ENCODE assay signal across 8 mouse cellular contexts in genomic region chr8:71679550-71680168, GRCm38 (mm10). TPM values are rescaled to one million over a fixed set of nuclear protein-coding genes. Genes with fewer than 3 reads are reported as not detected.
DNase-seq lines count a peak whose midpoint lies in the region; ATAC-seq and TF ChIP-seq lines count a peak whose summit lies in the region.

No protein-coding gene starts in this region.

- H3K27me3 ChIP-seq in lung, embryonic 16.5 days (ENCODE audit: control insufficient read depth, insufficient read depth, low read depth, low read length): peaks cover 66% of the 10 kb centered on the region
- H3K27me3 ChIP-seq in forebrain, postnatal 0 days (ENCODE audit: insufficient read depth, low read length): peaks cover 59% of the 10 kb centered on the region
- H3K27me3 ChIP-seq in limb, embryonic 11.5 days (ENCODE audit: control insufficient read depth, insufficient read depth, low read length): peaks cover 78% of the 10 kb centered on the region
- peaks cover 57% of the 10 kb centered on the region for H3K27me3 ChIP-seq in stomach, embryonic 16.5 days (ENCODE audit: control insufficient read depth, insufficient read depth, low read length)
- no peaks in the 10 kb centered on the region for H3K27me3 ChIP-seq in thymus, adult 2 months (ENCODE audit: control insufficient read depth, insufficient read depth, low read length)

- no peaks in the 10 kb centered on the region for H3K36me3 ChIP-seq in lung, embryonic 16.5 days (ENCODE audit: control insufficient read depth, insufficient read depth, low read length)
- H3K36me3 ChIP-seq in forebrain, postnatal 0 days (ENCODE audit: insufficient read depth): no peaks in the 10 kb centered on the region
- H3K36me3 ChIP-seq in limb, embryonic 11.5 days (ENCODE audit: control insufficient read depth, insufficient read depth, low read length): no peaks in the 10 kb centered on the region; the same call in 1 of the 2 replicates
- no peaks in the 10 kb centered on the region for H3K36me3 ChIP-seq in stomach, embryonic 16.5 days (ENCODE audit: control insufficient read depth, insufficient read depth, low read length)
- no peaks in the 10 kb centered on the region for H3K36me3 ChIP-seq in thymus, adult 2 months (ENCODE audit: control insufficient read depth, insufficient read depth, low read length)

- H3K9me3 ChIP-seq in lung, embryonic 16.5 days (ENCODE audit: control insufficient read depth, low read length): no peaks in the 10 kb centered on the region
- H3K9me3 ChIP-seq in forebrain, postnatal 0 days (ENCODE audit: low read length): no peaks in the 10 kb centered on the region
- no peaks in the 10 kb centered on the region for H3K9me3 ChIP-seq in limb, embryonic 11.5 days (ENCODE audit: control insufficient read depth, low read length)
- H3K9me3 ChIP-seq in stomach, embryonic 16.5 days (replicated peaks; ENCODE audit: control insufficient read depth, low read length): no peaks in the 10 kb centered on the region

- peak; percentile 21; the same call in 1 of the 2 replicates for ATAC-seq in lung, embryonic 16.5 days (ENCODE audit: low read depth)
- ATAC-seq in forebrain, postnatal 0 days: no peak
- peak; percentile 4; the same call in 1 of the 2 replicates for ATAC-seq in limb, embryonic 11.5 days (ENCODE audit: insufficient number of reproducible peaks, low FRiP score, low TSS enrichment, low read depth)
- ATAC-seq in stomach, embryonic 16.5 days (ENCODE audit: insufficient read depth, low FRiP score): no peak; the same call in 1 of the 2 replicates

- no peak for TF ChIP-seq CTCF in forebrain, postnatal 0 days (IDR thresholded peaks at IDR 0.05; ENCODE audit: low read depth)
- TF ChIP-seq CTCF in thymus, adult 2 months (IDR thresholded peaks at IDR 0.05; ENCODE audit: borderline replicate concordance, control insufficient read depth, extremely low read depth, insufficient read depth, low read length, poor library complexity): no peak

- TF ChIP-seq POLR2A in thymus, adult 2 months (IDR thresholded peaks at IDR 0.05; ENCODE audit: control insufficient read depth, extremely low read depth, insufficient read depth, low read length, poor library complexity): no peak

- H3K9ac ChIP-seq in lung, embryonic 16.5 days (ENCODE audit: low read length): peak overlapping the region; percentile 11; the same call in 1 of the 2 replicates
- 0 out of 2 replicates have a peak overlapping the region, but pooled peaks have one; percentile 10 for H3K9ac ChIP-seq in forebrain, postnatal 0 days
- H3K9ac ChIP-seq in limb, embryonic 11.5 days (ENCODE audit: low read length): no peak overlapping the region
- peak overlapping the region; percentile 60; the same call in 1 of the 2 replicates for H3K9ac ChIP-seq in stomach, embryonic 16.5 days (ENCODE audit: low read length)

- peak overlapping the region; percentile 26 for H3K4me3 ChIP-seq in lung, embryonic 16.5 days (ENCODE audit: low read length)
- H3K4me3 ChIP-seq in forebrain, postnatal 0 days (ENCODE audit: low read depth, low read length): peak overlapping the region; percentile 25
- H3K4me3 ChIP-seq in limb, embryonic 11.5 days (ENCODE audit: low read depth, low read length): peak overlapping the region; percentile 4
- peak overlapping the region; percentile 40 for H3K4me3 ChIP-seq in stomach, embryonic 16.5 days (replicated peaks; ENCODE audit: low read length)
- H3K4me3 ChIP-seq in thymus, adult 2 months (ENCODE audit: control insufficient read depth, insufficient read depth, low read length): no peak overlapping the region

- DNase-seq in lung, postnatal 36 days: no peak
- DNase-seq in forebrain, postnatal 0 days: no peak
- no peak for DNase-seq in limb, embryonic 11.5 days (ENCODE audit: low spot score)
- DNase-seq in spleen, postnatal 14 days (ENCODE audit: low spot score in 2 of 2): no peak
- no peak for DNase-seq in thymus, adult 2 months
- no peak for DNase-seq in frontal cortex, postnatal 36 days (ENCODE audit: low spot score in 2 of 2)

- peaks cover 7% of the 10 kb centered on the region for H3K4me1 ChIP-seq in lung, embryonic 16.5 days (replicated peaks; ENCODE audit: control insufficient read depth, insufficient read depth, low read length)
- H3K4me1 ChIP-seq in forebrain, postnatal 0 days (ENCODE audit: insufficient read depth): peaks cover 7% of the 10 kb centered on the region; the same call in 1 of the 2 replicates
- 0 out of 2 replicates have a peak, but pooled peaks cover 4% of the 10 kb centered on the region for H3K4me1 ChIP-seq in limb, embryonic 11.5 days (ENCODE audit: control insufficient read depth, insufficient read depth, low read length)
- peaks cover 14% of the 10 kb centered on the region for H3K4me1 ChIP-seq in stomach, embryonic 16.5 days (ENCODE audit: control insufficient read depth, insufficient read depth, low read length)
- peaks cover 23% of the 10 kb centered on the region for H3K4me1 ChIP-seq in thymus, adult 2 months (replicated peaks; ENCODE audit: control insufficient read depth, insufficient read depth, low read length)

- peak overlapping the region; percentile 52 for H3K4me2 ChIP-seq in lung, embryonic 16.5 days (ENCODE audit: low read depth, low read length)
- H3K4me2 ChIP-seq in forebrain, postnatal 0 days (ENCODE audit: low read depth): peak overlapping the region; percentile 49
- peak overlapping the region; percentile 33 for H3K4me2 ChIP-seq in limb, embryonic 11.5 days (ENCODE audit: low read depth, severe bottlenecking)
- H3K4me2 ChIP-seq in stomach, embryonic 16.5 days (ENCODE audit: low read depth, low read length): peak overlapping the region; percentile 58

- WGBS in lung, embryonic 16.5 days: 12% methylated on average over 46 of the region's 46 CpGs
- WGBS in forebrain, postnatal 0 days: 5% methylated on average over 45 of the region's 46 CpGs
- WGBS in limb, embryonic 11.5 days: 3% methylated on average over 45 of the region's 46 CpGs
- WGBS in stomach, embryonic 16.5 days: 6% methylated on average over 46 of the region's 46 CpGs
- WGBS in thymus, adult 2 months: 96% methylated on average over 46 of the region's 46 CpGs

- H3K27ac ChIP-seq in lung, embryonic 16.5 days (ENCODE audit: low read length): no peak overlapping the region
- H3K27ac ChIP-seq in forebrain, postnatal 0 days (ENCODE audit: low read depth, low read length): no peak overlapping the region
- no peak overlapping the region for H3K27ac ChIP-seq in limb, embryonic 11.5 days (replicated peaks; ENCODE audit: low read depth, low read length)
- no peak overlapping the region for H3K27ac ChIP-seq in stomach, embryonic 16.5 days (ENCODE audit: low read length)
- H3K27ac ChIP-seq in thymus, adult 2 months (ENCODE audit: control insufficient read depth, insufficient read depth, low read length): no peak overlapping the region

RNA-seq across cellular contexts. Expression of gene Jak3, which starts 3.6 kb away (rescaled TPM):
- 8.9 and 9.1 TPM in 2 replicates for polyA plus RNA-seq in lung, embryonic 16.5 days (2015; fragmentation: Nextera tagmentation; extraction: Ambion mirVana)
- total RNA-seq in forebrain, postnatal 0 days (2014; rRNA removed): 5.2 and 7.3 TPM in 2 replicates
- polyA plus RNA-seq in forebrain, postnatal 0 days (2015; fragmentation: Nextera tagmentation; extraction: Ambion mirVana): 2.8 and 4.4 TPM in 2 replicates
- polyA plus RNA-seq in limb, embryonic 11.5 days (2014; fragmentation: Nextera tagmentation; extraction: Ambion mirVana): 1.4 and 2.5 TPM in 2 replicates
- polyA plus RNA-seq in stomach, embryonic 16.5 days (2015; fragmentation: Nextera tagmentation; extraction: Ambion mirVana): 9.3 and 9.5 TPM in 2 replicates
- polyA plus RNA-seq in thymus, adult 2 months (2012; rRNA removed): 68.0 and 77.5 TPM in 2 replicates

RNA-seq across cellular contexts. Expression of gene Unc13a, which starts 8.1 kb away (rescaled TPM):
- 0.67 and 0.68 TPM in 2 replicates for polyA plus RNA-seq in lung, embryonic 16.5 days (2015; fragmentation: Nextera tagmentation; extraction: Ambion mirVana)
- total RNA-seq in forebrain, postnatal 0 days (2014; rRNA removed): 84.8 and 89.2 TPM in 2 replicates
- 14.2 and 18.8 TPM in 2 replicates for polyA plus RNA-seq in forebrain, postnatal 0 days (2015; fragmentation: Nextera tagmentation; extraction: Ambion mirVana)
- 0.50 and 0.59 TPM in 2 replicates for polyA plus RNA-seq in limb, embryonic 11.5 days (2014; fragmentation: Nextera tagmentation; extraction: Ambion mirVana)
- polyA plus RNA-seq in stomach, embryonic 16.5 days (2015; fragmentation: Nextera tagmentation; extraction: Ambion mirVana): 1.1 and 1.2 TPM in 2 replicates
- 1.6 and 2.0 TPM in 2 replicates for polyA plus RNA-seq in thymus, adult 2 months (2012; rRNA removed)

RNA-seq across cellular contexts. Expression of gene Insl3, which starts 9.4 kb away (rescaled TPM):
- 1.4 and 1.5 TPM in 2 replicates for polyA plus RNA-seq in lung, embryonic 16.5 days (2015; fragmentation: Nextera tagmentation; extraction: Ambion mirVana)
- total RNA-seq in forebrain, postnatal 0 days (2014; rRNA removed): 1.6 and 1.8 TPM in 2 replicates
- 0.36 and 1.4 TPM in 2 replicates for polyA plus RNA-seq in forebrain, postnatal 0 days (2015; fragmentation: Nextera tagmentation; extraction: Ambion mirVana)
- polyA plus RNA-seq in limb, embryonic 11.5 days (2014; fragmentation: Nextera tagmentation; extraction: Ambion mirVana): not detected in 2 replicates
- polyA plus RNA-seq in stomach, embryonic 16.5 days (2015; fragmentation: Nextera tagmentation; extraction: Ambion mirVana): 1.1 and 1.7 TPM in 2 replicates
- polyA plus RNA-seq in thymus, adult 2 months (2012; rRNA removed): 42.6 and 56.8 TPM in 2 replicates

RNA-seq across cellular contexts. Expression of gene B3gnt3, which starts 21.9 kb away (rescaled TPM):
- 4.4 and 4.6 TPM in 2 replicates for polyA plus RNA-seq in lung, embryonic 16.5 days (2015; fragmentation: Nextera tagmentation; extraction: Ambion mirVana)
- total RNA-seq in forebrain, postnatal 0 days (2014; rRNA removed): 0.24 and 0.92 TPM in 2 replicates
- 0.44 and 0.49 TPM in 2 replicates for polyA plus RNA-seq in forebrain, postnatal 0 days (2015; fragmentation: Nextera tagmentation; extraction: Ambion mirVana)
- polyA plus RNA-seq in limb, embryonic 11.5 days (2014; fragmentation: Nextera tagmentation; extraction: Ambion mirVana): 0.35 and 0.61 TPM in 2 replicates
- polyA plus RNA-seq in stomach, embryonic 16.5 days (2015; fragmentation: Nextera tagmentation; extraction: Ambion mirVana): 12.2 and 15.0 TPM in 2 replicates
- polyA plus RNA-seq in thymus, adult 2 months (2012; rRNA removed): 6.3 and 6.9 TPM in 2 replicates

RNA-seq across cellular contexts. Expression of gene Fcho1, which starts 45.9 kb away (rescaled TPM):
- polyA plus RNA-seq in lung, embryonic 16.5 days (2015; fragmentation: Nextera tagmentation; extraction: Ambion mirVana): 6.5 and 8.0 TPM in 2 replicates
- 97.2 and 101 TPM in 2 replicates for total RNA-seq in forebrain, postnatal 0 days (2014; rRNA removed)
- polyA plus RNA-seq in forebrain, postnatal 0 days (2015; fragmentation: Nextera tagmentation; extraction: Ambion mirVana): 62.4 and 68.7 TPM in 2 replicates
- polyA plus RNA-seq in limb, embryonic 11.5 days (2014; fragmentation: Nextera tagmentation; extraction: Ambion mirVana): 2.7 and 3.4 TPM in 2 replicates
- 6.1 and 7.0 TPM in 2 replicates for polyA plus RNA-seq in stomach, embryonic 16.5 days (2015; fragmentation: Nextera tagmentation; extraction: Ambion mirVana)
- 767 and 809 TPM in 2 replicates for polyA plus RNA-seq in thymus, adult 2 months (2012; rRNA removed)

Comparison
In these comparisons a context has a peak if more than half of its experiments do, and no peak if none do; other contexts are left out.
1. ATAC-seq: peak in lung, embryonic 16.5 days (single experiment) and limb, embryonic 11.5 days (single experiment); none in forebrain, postnatal 0 days (single experiment) and stomach, embryonic 16.5 days (single experiment).
2. RNA of gene Insl3, which starts 9.4 kb away (polyA plus RNA-seq): 42.6 to 56.8 TPM in thymus, adult 2 months; 0.36 to 1.4 TPM in forebrain, postnatal 0 days, 1.4 to 1.5 TPM in lung, embryonic 16.5 days, 1.1 to 1.7 TPM in stomach, embryonic 16.5 days and not detected in limb, embryonic 11.5 days; every median in the first group is over 10 times any median in the second.
3. Peak in every context shown above with its lines, with median percentiles within 50 percentile points of each other: H3K4me2 ChIP-seq.